Mouse (Mus musculus) c-Kit-negative CD71-positive TER-119-positive erythroid progenitor cells, embryonic 14.5 days (primary cell): Measurements from ENCODE around the gene Fbln2.
A peak's percentile ranks its signal among the peaks of the same experiment; 100 is the strongest.

Experiments used
- DNase-seq: peaks from one replicate; pipeline ENCODE4 v3.0.0-alpha.2; 2013; ENCODE audit warnings: low read depth, low spot score

The Fbln2 gene

GRCm38 (mm10) chr6:91278302-91278701, 66.0 kb downstream of the Fbln2 start:
- no peak for DNase-seq

- DNase-seq = no peak
Observed at GRCm38 (mm10) chr6:91279477-91279876, 67.2 kb downstream of the Fbln2 start.

GRCm38 (mm10) chr6:91281206-91281605, 69.0 kb downstream of the Fbln2 start:
- DNase-seq = peak; percentile 53

GRCm38 (mm10) chr6:91281747-91282146, 69.5 kb downstream of the Fbln2 start:
- no peak for DNase-seq

GRCm38 (mm10) chr6:91283031-91283430, 70.8 kb downstream of the Fbln2 start:
- no peak for DNase-seq

DNA sequence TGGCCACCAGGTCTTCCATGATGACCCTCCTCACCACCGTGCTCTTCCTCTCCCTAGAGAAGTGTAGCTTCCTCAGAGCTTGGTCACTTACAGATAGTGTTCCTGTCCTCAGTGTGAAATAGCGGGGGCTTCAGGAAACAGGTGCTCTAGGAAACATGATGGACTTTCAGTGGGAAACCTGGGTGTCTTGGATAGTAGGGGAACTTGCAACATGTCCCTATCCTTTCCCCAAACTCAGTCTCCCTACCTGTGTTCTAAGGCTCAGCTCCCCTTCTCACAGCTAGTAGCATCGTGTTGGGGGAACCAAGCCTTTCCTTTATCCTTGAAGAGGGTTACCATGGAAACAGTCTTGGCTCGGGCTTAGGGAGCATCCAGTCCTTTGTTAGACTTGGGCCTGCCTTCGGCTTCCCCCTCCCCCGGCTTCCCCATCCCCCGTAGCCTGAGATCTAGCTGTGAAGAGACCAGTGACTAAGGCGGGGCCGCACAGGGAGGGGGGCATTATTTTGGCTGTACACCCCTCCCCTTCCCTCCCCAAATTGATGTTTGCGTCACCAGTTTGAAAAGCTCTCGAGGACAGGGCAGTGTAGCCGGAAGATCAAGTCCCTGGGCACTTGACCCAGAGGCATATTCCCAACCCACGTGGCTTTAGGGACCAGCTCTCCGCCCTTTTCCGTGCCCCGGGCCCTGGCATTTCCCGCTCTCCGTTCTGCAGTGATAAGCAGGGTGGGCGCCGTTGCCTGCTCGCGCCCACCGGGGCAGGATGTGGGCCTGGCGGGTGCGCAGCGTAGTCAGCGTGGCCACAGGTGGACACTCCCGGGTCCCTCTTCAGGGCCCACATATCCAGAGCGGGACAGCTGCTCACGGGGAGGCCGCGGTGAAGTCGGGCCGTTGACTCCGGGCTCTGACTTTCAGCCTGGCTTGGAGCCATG, 72.5 kb downstream of the Fbln2 start:
- DNase-seq = no peak

GRCm38 (mm10) chr6:91285450-91285790, 73.2 kb downstream of the Fbln2 start:
- no peak for DNase-seq

DNA sequence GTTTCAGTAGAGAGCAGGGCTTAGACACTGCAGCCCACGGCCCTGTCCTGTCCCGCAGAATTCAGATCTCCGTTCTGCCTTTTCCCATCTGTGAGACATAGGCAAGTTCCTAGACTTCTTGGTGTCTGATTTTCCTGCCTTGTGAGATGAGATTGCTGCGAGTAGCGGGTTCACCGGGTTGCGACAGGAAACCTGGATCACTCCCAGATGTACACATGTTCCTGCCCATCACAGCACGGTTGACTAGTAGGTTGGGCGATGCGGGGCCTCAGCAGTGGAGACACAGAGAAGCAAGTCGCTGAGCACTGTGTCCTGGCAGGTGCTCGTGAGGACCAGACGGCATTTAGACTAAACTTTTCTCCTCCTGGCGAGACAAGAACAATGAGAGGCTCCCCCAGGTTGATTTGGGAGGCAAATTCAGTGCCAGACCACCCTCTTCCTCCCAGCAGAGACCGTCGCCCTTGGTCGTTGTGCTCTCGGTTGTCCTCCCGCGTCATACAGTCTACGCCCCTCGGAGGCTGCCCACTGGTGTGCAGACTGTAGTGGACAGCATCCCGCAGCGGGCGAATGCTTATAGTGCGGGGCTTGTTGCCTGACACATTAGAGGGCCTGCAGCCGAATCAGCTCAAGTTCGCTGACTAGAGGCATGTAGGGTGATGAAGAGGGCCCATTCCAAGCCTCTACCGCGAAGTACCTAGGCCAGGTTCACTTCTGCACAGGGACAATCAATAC, 73.7 kb downstream of the Fbln2 start:
- DNase-seq = no peak

- DNase-seq = no peak
Observed at GRCm38 (mm10) chr6:91286624-91287023, 74.4 kb downstream of the Fbln2 start.

DNA sequence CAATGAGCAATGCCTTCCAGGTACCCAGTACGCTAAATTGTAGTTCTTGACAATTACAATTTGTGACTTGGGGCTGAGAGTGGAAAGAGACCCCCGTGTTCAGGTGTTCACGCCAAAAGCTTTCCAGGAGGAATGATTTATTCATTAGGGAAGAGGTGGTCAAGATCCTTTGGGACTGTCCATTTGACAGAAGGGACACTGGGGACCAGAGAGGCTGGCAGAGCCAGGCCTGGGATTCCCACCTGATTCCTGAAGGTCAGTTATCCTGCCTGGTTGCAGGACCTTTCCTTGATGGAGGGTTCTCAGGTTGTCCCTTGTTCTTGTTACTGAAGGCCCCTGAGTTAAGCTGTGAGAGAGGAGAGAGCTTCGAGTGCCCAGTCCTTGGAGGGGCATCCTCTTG, 74.9 kb downstream of the Fbln2 start:
- no peak for DNase-seq

DNA sequence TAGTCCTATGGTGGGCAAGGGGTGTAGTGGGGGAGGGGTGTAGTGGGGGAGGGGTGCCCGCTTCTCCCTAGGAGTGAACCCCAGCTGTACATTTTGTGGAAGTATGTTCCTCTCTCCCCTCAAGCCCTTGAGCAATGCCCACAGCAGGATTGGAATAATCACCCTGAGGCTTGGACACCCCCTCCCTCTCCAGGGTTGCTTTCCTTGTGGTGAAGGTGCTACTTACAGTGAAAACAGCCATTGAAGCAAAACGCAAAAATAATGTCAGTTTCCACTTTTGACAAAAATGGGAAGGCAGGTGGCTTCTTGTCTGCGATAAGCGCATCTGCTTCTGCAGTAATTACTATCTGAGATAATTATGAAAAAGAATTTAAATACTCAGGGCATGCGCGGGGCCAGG, 75.4 kb downstream of the Fbln2 start:
- DNase-seq = no peak

- no peak for DNase-seq
Observed at GRCm38 (mm10) chr6:91288251-91288785, 76.1 kb downstream of the Fbln2 start.

DNA sequence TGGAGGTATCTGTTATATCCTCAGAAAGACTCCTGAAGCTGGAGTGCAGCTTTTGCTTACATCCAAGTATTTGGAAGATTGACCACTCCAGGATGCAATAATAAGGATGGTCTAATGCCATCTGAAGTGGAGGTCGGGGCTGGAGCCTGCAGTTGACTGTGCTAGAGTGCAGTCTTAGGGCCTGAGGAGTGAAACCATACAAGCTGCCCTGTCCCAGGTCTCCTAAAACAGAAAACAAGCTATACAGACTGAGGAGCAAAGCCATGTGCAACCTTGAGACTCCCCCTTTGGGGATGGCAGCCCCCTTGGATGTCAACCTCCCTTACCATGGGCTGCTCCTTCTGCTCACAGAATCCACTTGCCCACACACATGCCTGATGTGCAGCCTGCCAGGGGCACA, 76.7 kb downstream of the Fbln2 start:
- no peak for DNase-seq

DNA sequence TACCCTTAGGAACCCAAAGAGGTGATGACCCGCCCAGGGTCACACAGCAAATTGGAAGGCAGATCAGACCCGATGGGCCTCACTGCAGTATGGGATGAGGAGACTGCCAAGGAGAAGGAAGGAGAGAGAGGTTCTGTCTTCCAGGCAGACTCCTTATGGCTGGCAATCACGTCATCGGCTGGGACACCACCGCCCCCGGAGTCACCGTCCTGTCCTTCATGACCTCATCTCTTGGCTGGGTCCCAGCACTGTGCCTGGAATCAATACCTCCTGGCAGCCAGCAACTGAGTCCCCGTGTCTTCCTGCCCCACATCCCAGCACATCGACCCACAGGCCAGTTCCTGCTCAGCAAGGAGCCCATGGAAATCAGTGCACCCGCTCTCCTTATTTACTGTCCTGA, 78.7 kb downstream of the Fbln2 start:
- DNase-seq = no peak

- DNase-seq = no peak
Observed at GRCm38 (mm10) chr6:91295431-91295830, 83.2 kb downstream of the Fbln2 start.

GRCm38 (mm10) chr6:91298828-91299227, 86.6 kb downstream of the Fbln2 start:
- no peak for DNase-seq

- no peak for DNase-seq
Observed at GRCm38 (mm10) chr6:91300079-91300478, 87.8 kb downstream of the Fbln2 start.

DNA sequence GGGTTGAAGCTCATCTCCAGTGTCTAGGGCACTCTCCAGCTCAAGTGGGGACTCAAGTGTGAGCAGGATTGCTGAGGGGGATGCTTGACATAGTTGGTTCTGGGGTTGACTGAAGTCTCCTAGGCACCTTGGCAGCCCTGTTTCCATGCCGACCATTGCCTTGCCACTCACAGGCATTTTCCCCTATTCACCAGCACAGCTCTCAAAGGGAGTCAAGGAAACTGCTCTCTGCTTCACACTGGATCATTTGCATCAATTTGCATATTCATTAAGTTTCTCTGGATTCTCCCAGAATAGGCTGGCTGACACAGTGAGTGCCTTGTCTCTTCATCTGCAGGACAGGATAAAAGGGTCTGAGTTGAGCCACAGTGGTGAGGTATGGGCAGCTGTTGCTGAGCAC, 89.6 kb downstream of the Fbln2 start:
- no peak for DNase-seq

DNA sequence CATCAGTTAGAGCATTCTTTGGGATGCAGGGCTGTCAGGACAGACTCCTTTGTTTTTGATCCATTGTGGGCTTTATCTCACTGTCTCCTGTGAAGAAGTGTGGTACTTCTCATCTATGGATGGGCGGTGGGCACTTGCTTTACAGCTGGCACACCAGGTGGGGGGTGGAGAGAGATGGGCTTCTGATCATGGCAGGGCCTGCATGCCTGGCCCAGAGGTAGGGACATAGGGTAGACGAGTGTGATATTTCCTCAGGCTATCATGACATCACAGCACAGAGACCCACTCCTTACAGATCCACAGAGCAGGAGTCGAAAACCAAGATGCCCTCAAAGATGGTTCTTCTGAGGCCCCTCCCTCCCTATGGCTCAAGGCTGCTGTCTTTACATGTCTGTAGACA, 90.1 kb downstream of the Fbln2 start:
- DNase-seq = no peak

DNA sequence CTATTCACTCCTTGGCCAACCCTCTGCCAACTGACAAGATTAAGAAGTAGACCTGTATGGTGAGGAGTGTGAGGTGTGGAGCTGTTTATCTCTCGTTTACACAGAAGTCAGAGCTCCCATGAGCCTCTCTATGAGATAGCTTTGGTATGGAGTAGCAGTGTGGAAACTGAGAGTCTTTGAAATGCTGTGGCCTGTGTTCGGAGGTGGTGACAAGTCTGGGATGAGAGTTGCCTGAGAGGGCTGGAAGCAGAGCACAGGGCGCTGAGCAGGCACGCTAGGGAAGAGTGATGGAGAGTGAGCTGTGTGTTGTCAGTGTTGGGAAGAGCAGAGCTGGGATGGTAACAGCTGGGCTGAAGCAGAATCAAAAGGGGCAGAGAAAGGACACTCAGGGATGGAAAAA, 91.9 kb downstream of the Fbln2 start:
- DNase-seq = no peak

- no peak for DNase-seq
Observed at GRCm38 (mm10) chr6:91307972-91308371, 95.7 kb downstream of the Fbln2 start.

DNA sequence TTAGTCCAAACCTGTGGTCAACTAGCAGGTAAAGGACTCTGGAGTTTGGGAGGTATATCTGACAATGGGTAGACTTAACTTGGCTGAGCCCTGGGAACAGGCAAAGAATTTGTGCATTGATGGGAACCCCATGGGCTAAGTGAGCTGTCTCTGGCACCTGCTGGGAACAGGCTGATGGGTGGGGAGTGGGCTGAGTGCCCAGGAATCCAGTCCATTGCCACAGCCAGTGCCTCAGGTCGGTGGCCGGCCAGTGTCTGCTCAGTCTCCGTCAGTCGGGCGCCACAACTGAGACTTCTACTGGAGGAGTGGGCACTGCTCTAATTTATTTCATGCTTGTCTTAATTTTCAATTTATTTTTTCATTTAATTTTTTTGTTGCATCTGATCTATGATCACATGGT, 98.9 kb downstream of the Fbln2 start:
- DNase-seq = no peak

DNA sequence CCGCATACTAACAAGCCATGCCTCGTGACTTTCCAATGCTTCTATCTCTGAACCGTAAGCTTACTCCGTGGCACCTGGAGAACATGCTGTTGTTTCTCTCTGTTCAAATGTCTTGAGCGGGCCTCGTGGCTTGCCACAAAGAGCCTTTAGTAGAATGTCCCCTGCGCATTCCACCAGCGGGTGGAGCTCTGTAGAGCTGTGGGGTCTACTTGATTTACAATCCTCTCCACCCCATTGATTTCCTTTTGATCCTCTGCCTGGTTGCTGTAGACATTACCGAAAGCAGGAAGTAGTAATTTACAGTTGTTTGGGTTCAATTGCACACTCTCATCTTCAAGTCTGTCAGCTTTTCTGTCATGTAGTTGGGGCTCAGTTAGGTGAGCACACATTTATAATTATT, 100.2 kb downstream of the Fbln2 start:
- DNase-seq = no peak
